Mouse (Mus musculus) midbrain, embryonic 12.5 days (tissue): ENCODE measurements at regions not wholly inside any gene's neighbourhood (a gene's known extent, or its start where the extent isn't known, plus 50 kb on each side); places are given as distances from the start of the nearest gene placed in this dataset.

Source experiments
- ATAC-seq: fragments of 200-750 bp; cut with Nextera tagmentation; 2 replicates; pipeline ENCODE4 v1.8.0; 2017; ENCODE audit warnings: low read depth, moderate TSS enrichment, moderate library complexity; ENCODE audit not compliant: low FRiP score
- H3K27ac ChIP-seq: fragments of 300-500 bp; sonication (generic); replicated peaks from 2 replicates; pipeline ENCODE4 v1.5.1; 2016; ENCODE audit warnings: mild to moderate bottlenecking
- H3K27me3 ChIP-seq: fragments of 300-500 bp; sonication (generic); 2 replicates; pipeline ENCODE4 v1.6.1; 2016; ENCODE audit warnings: mild to moderate bottlenecking
- H3K36me3 ChIP-seq: fragments of 300-500 bp; sonication (generic); 2 replicates; pipeline ENCODE4 v1.6.1; 2016
- H3K4me1 ChIP-seq: fragments of 300-500 bp; sonication (generic); 2 replicates; pipeline ENCODE4 v1.6.1; 2016
- H3K4me2 ChIP-seq: fragments of 300-500 bp; sonication (generic); replicated peaks from 2 replicates; pipeline ENCODE4 v1.6.1; 2016; ENCODE audit warnings: mild to moderate bottlenecking, moderate library complexity
- H3K4me3 ChIP-seq: fragments of 300-500 bp; sonication (generic); 2 replicates; pipeline ENCODE4 v1.5.1; 2016; ENCODE audit warnings: mild to moderate bottlenecking
- H3K9ac ChIP-seq: fragments of 300-500 bp; sonication (generic); replicated peaks from 2 replicates; pipeline ENCODE4 v1.6.1; 2016; ENCODE audit warnings: mild to moderate bottlenecking, moderate library complexity
- H3K9me3 ChIP-seq: fragments of 300-500 bp; sonication (generic); 2 replicates; pipeline ENCODE4 v1.6.1; 2016; ENCODE audit warnings: mild to moderate bottlenecking
- WGBS: fragments of 180-500 bp; shearing (Covaris S2); methylation state at CpG from one replicate; pipeline ENCODE4 v1.1.7; 2016; 5-methylcytosine and 5-hydroxymethylcytosine counted together

- no peak overlapping the region for H3K27ac ChIP-seq
- H3K4me2 ChIP-seq, result no peak overlapping the region
- H3K9ac ChIP-seq, result no peak overlapping the region
- no peak for ATAC-seq
- no peak overlapping the region for H3K4me3 ChIP-seq
- 85% methylated on average over 1 of the region's 1 CpGs for WGBS
- no peaks in the 10 kb centered on the region for H3K36me3 ChIP-seq
- no peaks in the 10 kb centered on the region for H3K9me3 ChIP-seq
- no peaks in the 10 kb centered on the region for H3K27me3 ChIP-seq
- H3K4me1 ChIP-seq, result no peaks in the 10 kb centered on the region
Measured at GRCm38 (mm10) chr8:39218716-39219115, 1456.2 kb upstream of the Adam24 start.

GRCm38 (mm10) chr8:39227239-39227638 is 1447.6 kb upstream of the Adam24 start:
- Histone ChIP-seq H3K27me3 (no peaks in the 10 kb centered on the region), H3K9me3 (no peaks in the 10 kb centered on the region), H3K4me2 (no peak overlapping the region), H3K4me1 (no peaks in the 10 kb centered on the region), H3K27ac (no peak overlapping the region), H3K36me3 (no peaks in the 10 kb centered on the region), H3K9ac (no peak overlapping the region), H3K4me3 (no peak overlapping the region)
- ATAC-seq, result no peak

- H3K36me3 ChIP-seq, result no peaks in the 10 kb centered on the region
- H3K9ac ChIP-seq, result no peak overlapping the region
- no peaks in the 10 kb centered on the region for H3K9me3 ChIP-seq
- H3K4me1 ChIP-seq, result no peaks in the 10 kb centered on the region
- H3K4me3 ChIP-seq, result no peak overlapping the region
- H3K4me2 ChIP-seq, result no peak overlapping the region
- no peaks in the 10 kb centered on the region for H3K27me3 ChIP-seq
- no peak for ATAC-seq
- WGBS, result 76% methylated on average over 5 of the region's 5 CpGs
- no peak overlapping the region for H3K27ac ChIP-seq
Measured at GRCm38 (mm10) chr8:39268970-39269497, 1405.8 kb upstream of the Adam24 start.

GRCm38 (mm10) chr8:39297548-39298306 is 1377.2 kb upstream of the Adam24 start:
- Histone ChIP-seq H3K9ac (no peak overlapping the region), H3K36me3 (no peaks in the 10 kb centered on the region), H3K4me3 (no peak overlapping the region), H3K27ac (no peak overlapping the region), H3K9me3 (no peaks in the 10 kb centered on the region), H3K4me2 (peak overlapping the region; percentile 27), H3K27me3 (no peaks in the 10 kb centered on the region), H3K4me1 (no peaks in the 10 kb centered on the region)
- no peak for ATAC-seq
- 16% methylated on average over 12 of the region's 12 CpGs for WGBS

GRCm38 (mm10) chr8:39303742-39304336 is 1371.0 kb upstream of the Adam24 start:
- Histone ChIP-seq H3K36me3 (no peaks in the 10 kb centered on the region), H3K27me3 (no peaks in the 10 kb centered on the region), H3K27ac (no peak overlapping the region), H3K4me2 (no peak overlapping the region), H3K9ac (no peak overlapping the region), H3K4me1 (no peaks in the 10 kb centered on the region), H3K4me3 (no peak overlapping the region), H3K9me3 (no peaks in the 10 kb centered on the region)
- 85% methylated on average over 6 of the region's 6 CpGs for WGBS
- ATAC-seq, result no peak

- 75% methylated on average over 3 of the region's 3 CpGs for WGBS
- no peak overlapping the region for H3K27ac ChIP-seq
- no peak overlapping the region for H3K4me2 ChIP-seq
- no peaks in the 10 kb centered on the region for H3K4me1 ChIP-seq
- H3K9ac ChIP-seq, result no peak overlapping the region
- ATAC-seq, result no peak
- H3K27me3 ChIP-seq, result no peaks in the 10 kb centered on the region
- no peak overlapping the region for H3K4me3 ChIP-seq
- H3K9me3 ChIP-seq, result no peaks in the 10 kb centered on the region
- no peaks in the 10 kb centered on the region for H3K36me3 ChIP-seq
Measured at GRCm38 (mm10) chr8:39313854-39314253, 1361.0 kb upstream of the Adam24 start.

- no peak overlapping the region for H3K4me3 ChIP-seq
- no peak overlapping the region for H3K4me2 ChIP-seq
- no peaks in the 10 kb centered on the region for H3K4me1 ChIP-seq
- 0 out of 2 replicates have a peak, but pooled peaks have one; percentile 23 for ATAC-seq
- H3K27ac ChIP-seq, result no peak overlapping the region
- no peak overlapping the region for H3K9ac ChIP-seq
- no peaks in the 10 kb centered on the region for H3K27me3 ChIP-seq
- WGBS, result 87% methylated on average over 10 of the region's 10 CpGs
- H3K9me3 ChIP-seq, result no peaks in the 10 kb centered on the region
- H3K36me3 ChIP-seq, result no peaks in the 10 kb centered on the region
Measured at GRCm38 (mm10) chr8:39315521-39316233, 1359.2 kb upstream of the Adam24 start.

GRCm38 (mm10) chr8:39316234-39316568 is 1358.7 kb upstream of the Adam24 start:
- H3K27me3 ChIP-seq, result no peaks in the 10 kb centered on the region
- H3K9ac ChIP-seq, result no peak overlapping the region
- no peak overlapping the region for H3K27ac ChIP-seq
- ATAC-seq, result 0 out of 2 replicates have a peak, but pooled peaks have one; percentile 23
- 80% methylated on average over 4 of the region's 4 CpGs for WGBS
- H3K4me3 ChIP-seq, result no peak overlapping the region
- no peaks in the 10 kb centered on the region for H3K4me1 ChIP-seq
- no peaks in the 10 kb centered on the region for H3K9me3 ChIP-seq
- H3K4me2 ChIP-seq, result no peak overlapping the region
- no peaks in the 10 kb centered on the region for H3K36me3 ChIP-seq

- Histone ChIP-seq H3K4me2 (no peak overlapping the region), H3K36me3 (no peaks in the 10 kb centered on the region), H3K4me1 (no peaks in the 10 kb centered on the region), H3K27ac (no peak overlapping the region), H3K4me3 (no peak overlapping the region), H3K9me3 (no peaks in the 10 kb centered on the region), H3K9ac (no peak overlapping the region), H3K27me3 (no peaks in the 10 kb centered on the region)
- WGBS, result 85% methylated on average over 1 of the region's 1 CpGs
- peak; percentile 47; the same call in 1 of the 2 replicates for ATAC-seq
Measured at GRCm38 (mm10) chr8:39329378-39329777, 1345.5 kb upstream of the Adam24 start.

GRCm38 (mm10) chr8:39344731-39345130 is 1330.1 kb upstream of the Adam24 start:
- no peak overlapping the region for H3K27ac ChIP-seq
- 72% methylated on average over 3 of the region's 3 CpGs for WGBS
- H3K4me3 ChIP-seq, result no peak overlapping the region
- no peaks in the 10 kb centered on the region for H3K27me3 ChIP-seq
- no peak overlapping the region for H3K9ac ChIP-seq
- no peaks in the 10 kb centered on the region for H3K4me1 ChIP-seq
- no peaks in the 10 kb centered on the region for H3K36me3 ChIP-seq
- ATAC-seq, result no peak
- no peak overlapping the region for H3K4me2 ChIP-seq
- H3K9me3 ChIP-seq, result no peaks in the 10 kb centered on the region

GRCm38 (mm10) chr8:39346471-39346870 is 1328.4 kb upstream of the Adam24 start:
- no peaks in the 10 kb centered on the region for H3K9me3 ChIP-seq
- no peak overlapping the region for H3K9ac ChIP-seq
- H3K4me3 ChIP-seq, result no peak overlapping the region
- no peak overlapping the region for H3K4me2 ChIP-seq
- no peak for ATAC-seq
- no peaks in the 10 kb centered on the region for H3K36me3 ChIP-seq
- H3K27ac ChIP-seq, result no peak overlapping the region
- 83% methylated on average over 1 of the region's 1 CpGs for WGBS
- no peaks in the 10 kb centered on the region for H3K4me1 ChIP-seq
- H3K27me3 ChIP-seq, result no peaks in the 10 kb centered on the region

- Histone ChIP-seq H3K4me3 (no peak overlapping the region), H3K4me1 (no peaks in the 10 kb centered on the region), H3K36me3 (no peaks in the 10 kb centered on the region), H3K9ac (no peak overlapping the region), H3K4me2 (no peak overlapping the region), H3K9me3 (no peaks in the 10 kb centered on the region), H3K27me3 (no peaks in the 10 kb centered on the region), H3K27ac (no peak overlapping the region)
- WGBS, result 78% methylated on average over 3 of the region's 3 CpGs
- no peak for ATAC-seq
Measured at GRCm38 (mm10) chr8:39348956-39349355, 1325.9 kb upstream of the Adam24 start.
